Mouse (Mus musculus) small intestine, adult 2 months (tissue): ENCODE data around the gene Cdh13.

Source experiments
- CTCF ChIP-seq: fragments of 200-500 bp; IDR thresholded peaks from 2 replicates; pipeline ENCODE4 v1.5.1; 2012; ENCODE audit warnings: low read depth, mild to moderate bottlenecking, control low read depth, inconsistent platforms, low read length, moderate library complexity, mixed read lengths; ENCODE audit not compliant: insufficient replicate concordance, insufficient read length; ENCODE audit errors: extremely low read depth
- POLR2A ChIP-seq: fragments of 200-500 bp; IDR thresholded peaks from 2 replicates; pipeline ENCODE4 v1.6.1; 2012; ENCODE audit warnings: low read depth, mild to moderate bottlenecking, control low read depth, inconsistent platforms, low read length, moderate library complexity

DNA sequence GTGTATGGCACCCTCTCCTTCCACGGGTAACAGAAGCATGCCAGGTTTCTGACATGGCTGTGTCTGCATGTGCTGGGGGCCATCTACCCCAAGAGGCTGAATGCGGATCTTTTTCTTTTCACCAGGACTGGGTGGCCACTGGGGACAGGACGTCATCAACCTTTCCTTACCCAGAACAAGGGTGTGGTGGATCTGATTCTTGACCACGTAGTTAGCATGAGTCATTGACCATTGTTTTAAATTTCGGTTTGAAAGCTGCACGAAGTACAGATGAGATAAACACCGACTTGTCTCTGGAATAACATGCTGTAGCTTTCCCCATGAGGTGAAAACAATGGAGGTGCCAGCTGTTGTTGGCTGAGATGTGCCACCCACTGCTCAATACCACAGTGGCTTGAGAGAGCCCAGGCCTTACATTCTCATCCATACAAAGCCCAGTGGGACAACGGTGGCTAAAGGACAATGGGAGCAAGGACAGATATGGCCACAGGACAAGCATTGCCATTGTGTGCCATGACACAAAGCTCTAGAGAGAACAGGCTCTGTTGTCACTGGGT, 161.2 kb downstream of the Cdh13 start:
- TF ChIP-seq CTCF (no peak), POLR2A (no peak)
